Mouse (Mus musculus): ENCODE results near the gene Rbp4. TPM values are rescaled to one million over a fixed set of nuclear protein-coding genes. Genes with fewer than 3 reads are reported as not detected.

Rbp4 gene
- polyA plus RNA-seq, 1 experiment, result 0.35 TPM

DNA sequence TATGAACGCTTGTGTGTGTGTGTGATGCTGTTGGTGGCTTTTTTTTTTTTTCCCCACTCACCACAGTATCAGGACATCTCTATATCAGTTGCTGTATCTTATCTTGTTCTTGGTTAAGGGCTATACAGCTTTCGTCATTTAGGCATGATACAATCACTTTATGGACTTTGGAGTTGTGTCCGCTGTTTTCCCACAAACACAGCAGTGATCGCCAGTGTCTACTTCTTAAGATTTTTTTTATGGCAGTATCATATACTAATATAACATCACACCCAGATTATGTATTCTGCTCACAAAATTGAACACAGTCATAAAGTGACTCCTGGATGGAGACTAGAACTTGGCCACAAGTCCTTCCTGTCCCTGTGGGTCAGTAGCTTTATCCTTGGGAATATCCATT lies 17.2 kb downstream of the Rbp4 start:
- peaks cover 9% of the 10 kb centered on the region for H3K27me3 ChIP-seq (ENCODE audit: control insufficient read depth, insufficient read depth, insufficient read length)

DNA sequence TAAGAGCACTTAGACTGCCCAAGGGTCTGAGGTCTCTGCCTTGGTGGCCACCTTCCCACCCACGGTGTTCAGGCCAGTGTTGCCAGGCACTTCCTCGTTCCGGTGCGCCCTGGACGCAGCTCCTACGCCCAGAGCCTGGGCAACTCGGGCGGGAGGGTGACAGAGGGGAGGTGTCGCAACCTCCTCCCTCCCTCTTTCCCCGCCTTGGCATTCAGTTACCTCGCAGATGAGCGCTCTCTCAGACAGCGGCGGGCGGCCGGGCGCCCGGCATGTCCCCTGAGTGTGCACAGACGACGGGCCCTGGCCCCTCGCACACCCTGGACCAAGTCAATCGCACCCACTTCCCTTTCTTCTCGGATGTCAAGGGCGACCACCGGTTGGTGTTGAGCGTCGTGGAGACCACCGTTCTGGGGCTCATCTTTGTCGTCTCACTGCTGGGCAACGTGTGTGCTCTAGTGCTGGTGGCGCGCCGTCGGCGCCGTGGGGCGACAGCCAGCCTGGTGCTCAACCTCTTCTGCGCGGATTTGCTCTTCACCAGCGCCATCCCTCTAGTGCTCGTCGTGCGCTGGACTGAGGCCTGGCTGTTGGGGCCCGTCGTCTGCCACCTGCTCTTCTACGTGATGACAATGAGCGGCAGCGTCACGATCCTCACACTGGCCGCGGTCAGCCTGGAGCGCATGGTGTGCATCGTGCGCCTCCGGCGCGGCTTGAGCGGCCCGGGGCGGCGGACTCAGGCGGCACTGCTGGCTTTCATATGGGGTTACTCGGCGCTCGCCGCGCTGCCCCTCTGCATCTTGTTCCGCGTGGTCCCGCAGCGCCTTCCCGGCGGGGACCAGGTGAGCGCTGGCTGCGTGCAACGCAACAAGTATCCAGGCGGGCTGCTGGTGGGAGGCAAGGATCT lies 28.0 kb downstream of the Rbp4 start, which contains the start of gene Ffar4:
TSS of gene Ffar4 (plus strand) at position 214 of the 901 bp plus-strand sequence.
- H3K36me3 ChIP-seq (ENCODE audit: control insufficient read depth, insufficient read depth), result no peaks in the 10 kb centered on the region
- H3ac ChIP-seq (ENCODE audit: control insufficient read depth, insufficient read length), result no peak within 1 kb of the TSS
- H3K27me3 ChIP-seq (ENCODE audit: control insufficient read depth, insufficient read depth, insufficient read length), result peaks cover 30% of the 10 kb centered on the region
- no peak for TF ChIP-seq CEBPB (IDR thresholded peaks at IDR 0.05; ENCODE audit: insufficient read depth, poor library complexity, severe bottlenecking)
- no peak for TF ChIP-seq POLR2A (IDR thresholded peaks at IDR 0.05; ENCODE audit: insufficient read length, low read depth)
- TF ChIP-seq POLR2AphosphoS2 (IDR thresholded peaks at IDR 0.05; ENCODE audit: insufficient read length, low read depth), result no peak
- TF ChIP-seq TCF12 (IDR thresholded peaks at IDR 0.05; ENCODE audit: insufficient read depth, poor library complexity, severe bottlenecking), result no peak
- peak in 1 of 3 experiments; percentile 16 for TF ChIP-seq MYOD1 (IDR thresholded peaks at IDR 0.05; ENCODE audit: control insufficient read depth in 1 of 3, insufficient read length in 2 of 3, low read depth in 2 of 3)
- H3K79me2 ChIP-seq (ENCODE audit: control insufficient read depth, insufficient read depth), result no peaks in the 10 kb centered on the region
- H3K4me2 ChIP-seq (ENCODE audit: low read depth), result peak within 1 kb of the TSS; percentile 52
- H3K4me3 ChIP-seq, result no peak within 1 kb of the TSS

More for the DNA sequence above, 17.2 kb downstream of the Rbp4 start:
- Histone ChIP-seq H3K4me2 (ENCODE audit: low read depth) (no peak overlapping the region), H3ac (ENCODE audit: control insufficient read depth, insufficient read length) (no peak overlapping the region), H3K79me2 (ENCODE audit: control insufficient read depth, insufficient read depth) (no peaks in the 10 kb centered on the region), H3K36me3 (ENCODE audit: control insufficient read depth, insufficient read depth) (no peaks in the 10 kb centered on the region), H3K4me3 (no peak overlapping the region)
- no peak for TF ChIP-seq TCF12 (IDR thresholded peaks at IDR 0.05; ENCODE audit: insufficient read depth, poor library complexity, severe bottlenecking)
- TF ChIP-seq POLR2A (IDR thresholded peaks at IDR 0.05; ENCODE audit: insufficient read length, low read depth), result no peak
- TF ChIP-seq MAX (IDR thresholded peaks at IDR 0.05; ENCODE audit: low read depth), result no peak
- no peak for TF ChIP-seq TCF3 (IDR thresholded peaks at IDR 0.05; ENCODE audit: insufficient read length, low read depth)
- TF ChIP-seq CEBPB (IDR thresholded peaks at IDR 0.05; ENCODE audit: insufficient read depth, poor library complexity, severe bottlenecking), result no peak
- no peak for TF ChIP-seq POLR2AphosphoS2 (IDR thresholded peaks at IDR 0.05; ENCODE audit: insufficient read length, low read depth)
- TF ChIP-seq SRF (IDR thresholded peaks at IDR 0.05; ENCODE audit: control insufficient read depth, insufficient read length, low read depth), result no peak
- TF ChIP-seq E2F4 (IDR thresholded peaks at IDR 0.05; ENCODE audit: insufficient read depth), result no peak
- no peak for TF ChIP-seq MYOD1 (IDR thresholded peaks at IDR 0.05; ENCODE audit: control insufficient read depth in 1 of 3, insufficient read length in 2 of 3, low read depth in 2 of 3)
- no peak for TF ChIP-seq REST (IDR thresholded peaks at IDR 0.05; ENCODE audit: insufficient read depth, insufficient read length)

DNA sequence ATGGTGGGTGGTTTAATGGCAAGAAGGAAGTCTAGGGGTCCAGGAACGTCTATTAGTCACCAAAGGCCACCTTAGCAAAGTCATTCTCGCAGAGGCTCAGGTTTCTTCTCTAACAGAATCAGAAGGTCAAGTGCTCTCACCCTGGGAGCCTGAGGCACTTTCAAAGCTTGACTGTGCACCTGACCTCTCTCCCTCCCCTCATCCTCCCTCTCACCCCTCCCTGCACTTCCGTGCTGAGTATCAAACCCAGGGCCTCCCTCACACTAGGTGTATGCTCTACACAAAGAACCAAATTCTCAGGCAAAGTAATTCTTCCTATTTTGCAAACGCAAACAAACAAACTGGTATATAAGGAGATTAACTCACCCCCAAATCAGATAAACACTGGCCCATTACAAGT lies 28.9 kb downstream of the Rbp4 start:
- no peak for TF ChIP-seq CEBPB (IDR thresholded peaks at IDR 0.05; ENCODE audit: insufficient read depth, poor library complexity, severe bottlenecking)
- no peak for TF ChIP-seq REST (IDR thresholded peaks at IDR 0.05; ENCODE audit: insufficient read depth, insufficient read length)
- no peak for TF ChIP-seq POLR2A (IDR thresholded peaks at IDR 0.05; ENCODE audit: insufficient read length, low read depth)
- no peak for TF ChIP-seq SRF (IDR thresholded peaks at IDR 0.05; ENCODE audit: control insufficient read depth, insufficient read length, low read depth)
- no peak for TF ChIP-seq MAX (IDR thresholded peaks at IDR 0.05; ENCODE audit: low read depth)
- no peak for TF ChIP-seq USF1 (IDR thresholded peaks at IDR 0.05; ENCODE audit: low read depth)
- no peak for TF ChIP-seq E2F4 (IDR thresholded peaks at IDR 0.05; ENCODE audit: insufficient read depth)
- no peak for TF ChIP-seq TCF12 (IDR thresholded peaks at IDR 0.05; ENCODE audit: insufficient read depth, poor library complexity, severe bottlenecking)
- TF ChIP-seq MYOD1 (IDR thresholded peaks at IDR 0.05; ENCODE audit: control insufficient read depth in 1 of 3, insufficient read length in 2 of 3, low read depth in 2 of 3), result no peak
- no peak for TF ChIP-seq MYOG (IDR thresholded peaks at IDR 0.05; ENCODE audit: control insufficient read depth in 1 of 3, insufficient read depth in 1 of 3, insufficient read length in 2 of 3, low read depth in 2 of 3)
- TF ChIP-seq POLR2AphosphoS2 (IDR thresholded peaks at IDR 0.05; ENCODE audit: insufficient read length, low read depth), result no peak
- H3K4me3 ChIP-seq, result no peak overlapping the region
- peaks cover 30% of the 10 kb centered on the region for H3K27me3 ChIP-seq (ENCODE audit: control insufficient read depth, insufficient read depth, insufficient read length)
- no peak overlapping the region for H3ac ChIP-seq (ENCODE audit: control insufficient read depth, insufficient read length)
- H3K36me3 ChIP-seq (ENCODE audit: control insufficient read depth, insufficient read depth), result no peaks in the 10 kb centered on the region
- no peak overlapping the region for H3K4me2 ChIP-seq (ENCODE audit: low read depth)
- no peaks in the 10 kb centered on the region for H3K79me2 ChIP-seq (ENCODE audit: control insufficient read depth, insufficient read depth)

DNA sequence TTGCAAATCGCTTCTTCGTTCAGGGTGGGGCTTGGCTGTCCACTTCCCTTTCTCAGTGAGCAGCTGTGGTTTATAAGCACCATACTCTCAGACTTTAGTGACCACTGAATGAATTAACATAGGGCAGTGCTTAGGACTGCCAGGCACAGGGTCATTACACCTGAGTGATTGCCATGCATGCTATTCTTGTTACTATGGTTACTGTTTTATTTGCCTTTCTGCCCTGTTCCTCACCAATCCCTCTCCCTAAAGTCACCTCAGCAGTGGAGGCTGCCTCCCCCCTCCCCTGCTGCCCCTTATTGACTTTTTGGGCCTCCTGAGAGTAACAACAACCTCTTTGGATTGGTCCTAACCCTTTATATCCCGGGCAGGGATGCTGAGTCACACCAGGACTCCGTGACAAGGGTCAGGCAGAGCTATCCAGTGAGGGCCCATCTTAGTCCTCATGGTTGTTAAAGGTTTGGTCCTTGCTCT lies 33.5 kb downstream of the Rbp4 start:
- Histone ChIP-seq H3K4me2 (ENCODE audit: low read depth) (no peak overlapping the region), H3K79me2 (ENCODE audit: control insufficient read depth, insufficient read depth) (no peaks in the 10 kb centered on the region), H3K4me3 (no peak overlapping the region), H3K27me3 (ENCODE audit: control insufficient read depth, insufficient read depth, insufficient read length) (peaks cover 10% of the 10 kb centered on the region), H3ac (ENCODE audit: control insufficient read depth, insufficient read length) (no peak overlapping the region), H3K36me3 (ENCODE audit: control insufficient read depth, insufficient read depth) (no peaks in the 10 kb centered on the region)
- TF ChIP-seq TCF12 (IDR thresholded peaks at IDR 0.05; ENCODE audit: insufficient read depth, poor library complexity, severe bottlenecking) (no peak), MAX (IDR thresholded peaks at IDR 0.05; ENCODE audit: low read depth) (no peak), MYOD1 (IDR thresholded peaks at IDR 0.05; ENCODE audit: control insufficient read depth in 1 of 3, insufficient read length in 2 of 3, low read depth in 2 of 3) (no peak), MYOG (IDR thresholded peaks at IDR 0.05; ENCODE audit: control insufficient read depth in 1 of 3, insufficient read depth in 1 of 3, insufficient read length in 2 of 3, low read depth in 2 of 3) (no peak), SRF (IDR thresholded peaks at IDR 0.05; ENCODE audit: control insufficient read depth, insufficient read length, low read depth) (no peak), E2F4 (IDR thresholded peaks at IDR 0.05; ENCODE audit: insufficient read depth) (no peak), USF1 (IDR thresholded peaks at IDR 0.05; ENCODE audit: low read depth) (no peak)

All from myocyte (in vitro differentiated cells).